Mouse (Mus musculus): Measurements from ENCODE around the gene Sh3rf1.

The Sh3rf1 gene

GRCm38 (mm10) chr8:61263691-61264090, 40.0 kb downstream of the Sh3rf1 start:
- no peak for DNase-seq (ENCODE audit: low spot score)

DNA sequence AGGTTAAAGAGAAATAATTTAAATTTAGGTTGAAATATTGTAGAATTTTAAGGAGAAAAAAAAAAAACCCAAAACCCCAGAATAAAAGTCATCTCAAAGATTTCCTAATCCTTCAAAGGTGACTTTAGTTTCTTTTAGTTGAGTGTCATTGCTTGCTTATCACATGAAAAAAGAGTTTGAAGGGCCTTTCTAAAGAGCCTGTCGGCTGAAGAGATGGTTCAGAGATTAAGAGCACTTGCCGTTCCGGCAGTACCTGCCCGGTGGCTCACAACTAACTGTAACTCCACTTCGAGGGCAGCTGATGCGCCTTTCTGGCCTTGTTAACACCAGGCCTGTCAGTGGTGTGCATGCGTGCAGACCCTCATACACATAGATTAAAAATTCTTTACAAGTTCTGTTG, 41.2 kb downstream of the Sh3rf1 start:
- peak; percentile 36 for DNase-seq (ENCODE audit: low spot score)

DNA sequence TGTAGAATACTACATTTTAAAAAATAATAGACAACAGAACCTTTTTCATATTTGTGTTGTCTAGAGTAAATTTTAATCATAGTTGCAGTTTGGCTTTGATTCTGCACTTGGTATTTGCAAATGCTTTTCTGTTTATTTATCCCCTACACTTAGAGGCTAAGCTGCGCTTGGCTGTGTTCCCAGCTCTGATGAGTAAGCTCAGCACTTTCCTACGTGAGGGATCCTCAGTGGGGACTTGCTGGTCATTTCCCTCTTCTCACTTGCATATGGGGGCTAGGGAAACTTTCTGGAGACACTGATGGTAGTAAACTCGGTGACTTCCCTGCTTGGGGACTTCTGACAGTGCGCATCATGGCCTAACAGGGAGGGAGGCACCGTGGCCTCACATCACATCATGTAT, 41.7 kb downstream of the Sh3rf1 start:
- DNase-seq (ENCODE audit: low spot score): peak; percentile 72

DNA sequence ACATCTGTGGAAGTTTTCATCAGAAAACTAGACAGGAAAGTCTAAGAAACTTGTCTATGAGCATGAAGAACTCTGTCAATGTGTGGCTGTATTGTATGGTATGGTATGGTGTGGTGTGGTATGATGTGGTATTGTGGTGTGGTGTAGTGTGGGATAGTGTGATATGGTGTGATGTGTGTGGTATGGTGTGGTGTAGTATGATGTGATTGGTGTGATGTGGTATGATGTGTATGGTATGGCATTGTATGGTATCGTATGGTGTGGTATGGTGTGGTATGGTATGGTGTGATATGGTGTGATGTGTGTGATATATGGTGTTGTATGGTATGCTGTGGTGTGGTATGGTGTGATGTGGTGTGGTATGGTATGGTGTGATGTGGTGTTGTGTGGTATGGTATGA, 43.4 kb downstream of the Sh3rf1 start:
- no peak for DNase-seq (ENCODE audit: low spot score)

GRCm38 (mm10) chr8:61267692-61268091, 44.0 kb downstream of the Sh3rf1 start:
- no peak for DNase-seq (ENCODE audit: low spot score)

DNA sequence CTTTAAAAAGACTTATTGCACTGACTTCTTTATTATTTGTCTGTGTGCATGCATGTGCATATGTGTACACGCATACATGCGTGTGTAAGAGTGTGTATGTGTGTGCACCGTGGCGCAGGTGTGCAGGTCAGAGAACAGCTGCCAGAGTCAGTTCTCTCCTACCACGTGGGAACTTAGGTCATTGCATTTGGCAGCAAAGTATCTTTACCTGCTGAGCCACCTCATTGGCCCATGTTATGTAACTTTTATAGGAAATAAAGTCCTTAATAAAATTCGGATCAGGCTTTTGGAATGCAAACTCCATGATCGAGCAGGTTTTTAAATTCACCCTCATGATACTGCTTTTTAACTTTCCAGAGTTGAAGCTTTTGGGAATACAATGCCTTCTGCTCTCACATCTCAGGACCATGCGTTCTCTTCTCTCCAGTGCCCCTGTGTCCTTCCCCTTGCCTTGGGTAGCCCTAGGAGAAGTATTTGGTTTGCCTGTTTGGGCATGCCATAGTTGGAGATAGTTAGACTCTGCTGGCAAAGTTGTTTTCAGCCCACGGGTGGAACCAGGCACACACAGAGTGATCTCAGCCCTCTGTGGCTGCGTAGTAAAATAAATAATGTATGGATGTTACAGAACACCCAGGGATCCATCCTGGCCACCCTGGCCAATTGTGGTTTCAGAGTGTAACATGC, 44.7 kb downstream of the Sh3rf1 start:
- no peak for DNase-seq (ENCODE audit: low spot score)

DNA sequence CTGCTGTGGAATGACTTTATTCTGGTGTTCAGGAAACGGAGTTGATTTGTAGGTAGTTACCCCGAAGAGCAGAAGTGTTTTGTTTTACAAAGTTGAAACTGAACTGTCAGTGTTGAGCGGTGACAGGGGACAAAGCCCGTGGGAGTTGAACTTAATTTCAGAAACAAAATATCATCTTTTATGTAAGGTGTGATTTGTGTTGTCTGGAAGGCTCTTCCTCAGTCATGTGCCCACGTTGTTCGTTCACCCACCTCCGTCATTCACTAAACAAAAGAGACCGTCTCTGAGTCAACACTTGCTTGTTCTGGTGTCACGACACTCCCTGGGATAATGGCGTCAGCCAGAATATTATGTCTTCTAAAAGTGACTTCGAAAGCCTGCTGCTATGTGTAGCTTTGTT, 46.3 kb downstream of the Sh3rf1 start:
- DNase-seq (ENCODE audit: low spot score): no peak

GRCm38 (mm10) chr8:61270541-61270940, 46.9 kb downstream of the Sh3rf1 start:
- no peak for DNase-seq (ENCODE audit: low spot score)

DNA sequence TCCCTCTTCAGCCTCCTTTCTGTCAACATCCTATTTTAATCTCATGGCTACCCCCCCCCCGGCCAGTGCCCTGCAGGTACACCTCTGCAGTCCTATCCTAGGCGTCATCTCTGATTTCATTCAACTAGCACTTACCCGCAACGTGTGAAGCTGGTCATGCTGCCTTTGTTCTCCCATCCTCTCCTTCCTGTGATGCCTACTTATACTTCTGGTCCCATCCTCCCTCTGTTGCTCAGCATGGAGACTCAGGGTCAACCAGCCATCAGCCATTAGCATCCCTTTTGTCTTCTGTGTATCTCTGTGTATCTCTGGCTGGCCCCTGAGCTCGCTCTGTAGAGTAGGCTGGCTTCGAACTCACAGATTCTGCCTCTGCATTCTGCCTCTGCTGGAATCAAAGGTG, 47.3 kb downstream of the Sh3rf1 start:
- DNase-seq (ENCODE audit: low spot score): no peak

DNA sequence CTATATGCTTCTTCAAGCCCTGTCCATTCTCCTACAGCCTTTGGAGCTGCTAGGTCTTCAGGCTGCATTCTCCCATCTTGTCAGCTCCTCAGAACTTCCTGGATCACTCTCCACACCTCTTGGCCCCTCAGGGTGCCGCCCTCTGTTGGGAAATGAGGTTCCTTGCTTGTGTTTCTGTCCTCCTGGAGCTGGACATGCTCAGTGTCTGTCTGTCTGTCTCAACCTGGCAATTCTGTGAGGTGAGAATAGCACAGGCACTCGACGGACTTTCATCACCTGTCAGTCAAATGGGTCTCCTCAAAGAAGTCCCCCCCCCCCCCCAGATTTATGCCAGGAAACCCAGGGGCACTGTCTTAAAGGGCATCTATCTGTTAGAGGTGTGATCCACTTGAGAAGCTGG, 49.2 kb downstream of the Sh3rf1 start:
- DNase-seq (ENCODE audit: low spot score): no peak

- no peak for DNase-seq (ENCODE audit: low spot score)
Measured at GRCm38 (mm10) chr8:61273307-61274221, 49.9 kb downstream of the Sh3rf1 start.

GRCm38 (mm10) chr8:61274602-61275462, 51.2 kb downstream of the Sh3rf1 start:
- DNase-seq (ENCODE audit: low spot score): peak; percentile 30

DNA sequence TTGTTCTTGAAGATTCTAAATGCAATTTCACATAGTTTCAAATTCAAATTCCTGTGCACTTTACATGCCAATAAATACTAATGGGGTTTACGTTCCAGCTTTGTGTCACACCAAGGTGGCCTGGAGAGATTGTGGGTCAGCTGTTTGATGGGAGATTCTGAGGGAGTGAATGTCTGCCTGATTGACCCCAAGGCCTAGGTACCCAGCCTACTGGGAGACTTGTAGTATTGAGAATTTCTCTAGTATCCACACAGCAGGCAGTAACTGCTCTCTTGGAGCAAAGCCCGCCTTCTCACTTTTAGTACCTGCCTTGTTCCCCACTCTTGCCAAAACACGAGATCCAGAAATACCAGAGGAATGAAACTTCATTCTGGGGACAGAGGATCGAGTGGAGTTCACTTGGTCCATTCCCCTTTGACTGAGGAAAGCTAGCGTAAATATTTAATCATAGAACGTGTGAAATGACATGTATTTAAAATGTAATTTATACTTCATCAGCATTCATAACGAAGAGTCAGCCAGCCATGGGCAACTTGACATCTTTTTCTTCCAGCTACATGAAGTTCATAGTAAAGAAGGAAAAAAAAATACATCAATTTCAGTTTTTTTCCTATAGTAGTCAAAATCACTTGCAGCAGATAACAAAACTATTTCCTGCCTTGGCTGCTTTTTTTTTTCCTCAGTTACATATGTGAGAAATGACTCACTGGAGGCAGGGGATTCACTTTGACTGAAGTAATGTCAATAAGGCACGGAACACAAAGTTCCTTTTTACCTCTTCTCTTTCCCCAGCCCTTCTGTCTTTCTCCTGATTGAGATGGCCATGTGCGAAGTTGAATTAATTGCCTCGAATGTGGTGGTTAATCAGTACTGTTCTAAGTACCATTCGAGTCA, 52.0 kb downstream of the Sh3rf1 start:
- peak; percentile 49 for DNase-seq (ENCODE audit: low spot score)

DNA sequence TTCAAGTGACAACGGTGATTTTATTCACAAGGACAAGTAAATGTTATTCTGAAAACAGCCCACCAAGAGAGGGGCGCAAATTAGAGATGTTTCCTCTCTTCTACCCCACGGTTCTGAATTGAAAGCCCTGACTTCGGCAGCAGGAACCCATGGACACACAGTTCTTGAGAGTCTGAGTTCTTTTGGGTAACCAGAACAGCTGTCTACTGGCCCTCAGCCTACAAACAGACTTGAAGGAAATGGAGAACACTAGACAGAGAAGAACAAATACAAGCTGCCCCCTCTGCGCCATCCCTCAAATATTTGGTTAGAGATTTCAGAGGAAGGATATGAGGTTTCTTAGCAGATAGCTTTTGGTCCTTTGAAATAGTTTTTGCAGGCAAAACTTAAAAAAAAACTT, 52.7 kb downstream of the Sh3rf1 start:
- peak; percentile 69 for DNase-seq (ENCODE audit: low spot score)

DNA sequence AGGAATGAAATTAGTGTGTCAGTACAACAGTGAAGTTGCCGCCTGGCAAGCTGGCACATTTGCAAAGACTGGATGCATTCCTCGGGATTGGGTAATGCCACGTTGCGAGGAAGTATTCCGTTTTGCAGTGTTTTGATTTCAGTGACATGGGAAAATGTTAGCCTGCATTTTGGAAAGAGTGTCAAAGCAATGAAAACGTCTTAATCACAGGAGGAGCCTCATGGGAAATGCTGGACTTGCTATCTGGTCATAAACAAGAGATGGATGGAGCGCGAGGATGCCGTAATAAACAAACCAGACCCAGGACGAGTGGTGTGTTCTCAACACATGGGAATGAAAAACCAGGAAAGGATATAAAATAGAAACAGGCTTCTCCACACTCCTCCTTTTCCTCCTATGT, 55.4 kb downstream of the Sh3rf1 start:
- DNase-seq (ENCODE audit: low spot score): no peak

- no peak for DNase-seq (ENCODE audit: low spot score)
Measured at GRCm38 (mm10) chr8:61282303-61283168, 58.9 kb downstream of the Sh3rf1 start.

DNA sequence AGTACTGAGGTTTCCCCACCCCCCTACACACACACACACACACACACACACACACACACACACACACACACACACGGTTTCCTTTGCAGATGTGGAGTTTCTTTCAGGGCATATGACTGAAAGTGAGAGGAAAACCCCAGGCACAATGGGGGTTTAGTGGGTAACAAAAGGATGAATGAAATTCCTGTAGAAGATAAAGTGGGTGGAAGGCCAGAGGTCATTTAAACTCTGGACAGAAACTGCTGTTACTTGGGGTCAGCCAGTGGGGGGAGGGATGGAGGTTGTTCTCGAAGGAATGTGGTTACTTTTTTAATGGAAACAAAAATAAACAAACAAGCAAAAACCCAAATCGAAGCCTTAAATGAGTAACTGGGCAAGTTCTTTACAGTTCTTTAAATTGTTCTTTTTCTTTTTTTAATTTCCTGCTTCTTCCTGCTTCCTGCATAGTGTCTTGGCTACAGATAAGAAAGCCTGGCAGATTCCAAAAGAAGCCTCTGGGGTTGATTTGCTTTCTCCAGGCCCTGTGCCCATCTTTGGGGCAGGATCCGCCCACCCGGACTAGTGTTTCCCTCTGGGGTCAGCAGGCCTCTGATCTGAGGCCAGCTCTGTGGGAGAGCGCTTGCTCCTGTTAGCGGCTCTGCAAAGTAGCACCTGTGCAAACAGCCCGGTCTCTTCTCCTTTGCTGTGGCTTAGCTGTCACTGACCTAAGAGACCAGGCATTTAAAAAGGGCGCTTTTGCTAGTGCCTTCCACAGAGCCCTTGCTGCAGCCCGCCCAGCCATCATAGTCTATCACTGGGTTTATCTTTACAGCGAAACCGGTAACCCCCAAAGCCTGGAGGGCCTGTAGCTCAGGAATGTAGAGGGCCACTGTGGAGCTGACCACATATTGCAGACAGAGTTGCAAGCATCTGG, 59.8 kb downstream of the Sh3rf1 start:
- DNase-seq (ENCODE audit: low spot score): peak; percentile 54

- no peak for DNase-seq (ENCODE audit: low spot score)
Measured at GRCm38 (mm10) chr8:61285896-61286295, 62.2 kb downstream of the Sh3rf1 start.

- DNase-seq (ENCODE audit: low spot score): no peak
Measured at GRCm38 (mm10) chr8:61286394-61286793, 62.7 kb downstream of the Sh3rf1 start.

Measured in lung, postnatal 25 days (tissue).